Mouse (Mus musculus) small intestine, adult 2 months (tissue): Measurements from ENCODE around the gene Map4k2. TPM values are rescaled to one million over a fixed set of nuclear protein-coding genes. Genes with fewer than 3 reads are reported as not detected.

Experiments used
- H3K27ac ChIP-seq: fragments of 200-500 bp; 2 replicates; pipeline ENCODE4 v1.5.1; 2012; ENCODE audit warnings: low read depth, low read length, control low read depth, inconsistent platforms; ENCODE audit not compliant: insufficient read depth
- H3K27me3 ChIP-seq: fragments of 200-500 bp; 2 replicates; pipeline ENCODE4 v1.6.1; 2012; ENCODE audit warnings: mild to moderate bottlenecking, moderate library complexity, low read length, inconsistent platforms; ENCODE audit not compliant: control insufficient read depth, insufficient read depth
- H3K36me3 ChIP-seq: fragments of 200-500 bp; 2 replicates; pipeline ENCODE4 v1.6.1; 2012; ENCODE audit warnings: mild to moderate bottlenecking, low read length, control low read depth, inconsistent platforms; ENCODE audit not compliant: control insufficient read depth, insufficient read depth
- H3K4me1 ChIP-seq: fragments of 200-500 bp; 2 replicates; pipeline ENCODE4 v1.6.1; 2012; ENCODE audit warnings: low read length, inconsistent platforms, mixed read lengths; ENCODE audit not compliant: control insufficient read depth, insufficient read depth, insufficient read length
- H3K4me3 ChIP-seq: fragments of 200-500 bp; 2 replicates; pipeline ENCODE4 v1.5.1; 2012; ENCODE audit warnings: low read depth, mild to moderate bottlenecking, control low read depth, inconsistent platforms, low read length, moderate library complexity
- CTCF ChIP-seq: fragments of 200-500 bp; IDR thresholded peaks from 2 replicates; pipeline ENCODE4 v1.5.1; 2012; ENCODE audit warnings: low read depth, mild to moderate bottlenecking, control low read depth, inconsistent platforms, low read length, moderate library complexity, mixed read lengths; ENCODE audit not compliant: insufficient replicate concordance, insufficient read length; ENCODE audit errors: extremely low read depth
- POLR2A ChIP-seq: fragments of 200-500 bp; IDR thresholded peaks from 2 replicates; pipeline ENCODE4 v1.6.1; 2012; ENCODE audit warnings: low read depth, mild to moderate bottlenecking, control low read depth, inconsistent platforms, low read length, moderate library complexity
- WGBS: fragments of 180-500 bp; shearing (Covaris S2); methylation state at CpG from one replicate; pipeline ENCODE4 v1.1.7; 2018; 5-methylcytosine and 5-hydroxymethylcytosine counted together
- polyA plus RNA-seq: library from polyadenylated mRNA; depleted of rRNA; stranded (reverse); fragments of >200 nt; gene quantifications from 2 replicates; pipeline ENCODE4 v1.2.3, GENCODE M21; 2012

The Map4k2 gene
- polyA plus RNA-seq, 1 experiment, result 77.3 TPM

DNA sequence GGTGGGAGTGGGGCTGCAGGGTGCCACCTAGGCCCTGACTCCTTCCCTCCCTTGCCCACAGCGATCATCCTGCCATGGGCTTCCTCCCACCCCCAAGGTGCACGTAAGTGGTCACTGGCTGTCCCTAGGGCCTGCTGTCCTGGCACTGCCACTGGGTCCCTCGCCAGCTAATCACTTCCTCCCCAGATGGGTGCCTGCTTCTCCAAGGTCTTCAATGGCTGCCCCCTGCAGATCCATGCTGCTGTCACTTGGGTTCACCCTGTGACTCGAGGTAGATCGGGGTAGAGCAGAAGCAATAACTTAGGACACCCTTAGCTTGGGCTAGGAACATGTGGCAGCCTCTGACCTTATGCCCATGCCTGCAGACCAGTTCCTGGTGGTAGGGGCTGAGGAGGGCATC, 5.1 kb downstream of the Map4k2 start:
- Histone ChIP-seq H3K27me3 (no peaks in the 10 kb centered on the region), H3K4me1 (peaks cover 8% of the 10 kb centered on the region), H3K27ac (no peak overlapping the region), H3K4me3 (no peak overlapping the region), H3K36me3 (peaks cover 10% of the 10 kb centered on the region; the same call in 1 of the 2 replicates)
- WGBS, result 91% methylated on average over 5 of the region's 5 CpGs
- TF ChIP-seq POLR2A (no peak), CTCF (no peak)

DNA sequence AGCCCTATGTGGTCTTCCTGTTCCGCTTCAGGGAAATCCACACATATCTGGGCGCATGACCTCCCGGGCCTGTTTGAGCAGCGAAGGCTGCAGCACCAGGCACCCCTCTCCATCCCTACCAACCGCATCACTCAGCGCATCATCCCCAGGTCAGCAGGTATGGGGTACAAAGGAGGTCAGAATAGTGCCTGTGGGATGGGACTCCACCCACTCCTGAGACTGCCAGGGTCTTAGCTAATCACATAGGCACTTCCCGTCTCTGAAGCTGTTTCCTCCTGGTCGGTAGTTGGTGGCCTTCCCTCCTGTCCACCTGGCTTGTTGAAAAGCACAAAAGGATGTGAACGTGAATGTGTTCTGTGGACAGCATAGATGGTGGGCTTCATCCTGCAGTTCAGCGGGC, 5.7 kb downstream of the Map4k2 start:
- Histone ChIP-seq H3K4me1 (peaks cover 8% of the 10 kb centered on the region), H3K4me3 (no peak overlapping the region), H3K27ac (no peak overlapping the region), H3K27me3 (no peaks in the 10 kb centered on the region), H3K36me3 (peaks cover 10% of the 10 kb centered on the region; the same call in 1 of the 2 replicates)
- 87% methylated on average over 10 of the region's 10 CpGs for WGBS
- TF ChIP-seq CTCF, result no peak
- no peak for TF ChIP-seq POLR2A

DNA sequence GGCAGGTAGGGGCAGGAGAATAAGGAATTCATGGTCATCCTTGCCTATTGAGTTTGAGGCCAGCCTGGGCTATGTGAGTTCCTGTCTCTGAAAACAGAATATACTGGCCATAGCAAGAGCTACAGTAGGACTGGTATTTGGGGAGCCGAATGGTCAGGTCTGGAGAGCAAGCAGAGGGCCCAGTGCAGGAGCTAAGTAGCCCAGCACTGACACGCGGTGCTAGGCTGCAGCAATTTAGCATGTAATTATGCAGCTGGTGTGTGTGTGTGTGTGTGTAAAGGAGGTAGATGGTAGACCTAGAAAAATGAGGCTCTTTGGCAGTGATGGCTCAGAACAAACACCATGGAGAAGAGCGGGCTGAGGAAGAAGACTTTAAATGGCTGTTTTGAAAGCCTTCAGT, 6.7 kb downstream of the Map4k2 start:
- TF ChIP-seq POLR2A (no peak), CTCF (no peak)
- H3K4me1 ChIP-seq, result peaks cover 8% of the 10 kb centered on the region
- WGBS, result 98% methylated on average over 4 of the region's 4 CpGs
- no peaks in the 10 kb centered on the region for H3K27me3 ChIP-seq
- H3K36me3 ChIP-seq, result peaks cover 10% of the 10 kb centered on the region; the same call in 1 of the 2 replicates
- no peak overlapping the region for H3K4me3 ChIP-seq
- no peak overlapping the region for H3K27ac ChIP-seq

DNA sequence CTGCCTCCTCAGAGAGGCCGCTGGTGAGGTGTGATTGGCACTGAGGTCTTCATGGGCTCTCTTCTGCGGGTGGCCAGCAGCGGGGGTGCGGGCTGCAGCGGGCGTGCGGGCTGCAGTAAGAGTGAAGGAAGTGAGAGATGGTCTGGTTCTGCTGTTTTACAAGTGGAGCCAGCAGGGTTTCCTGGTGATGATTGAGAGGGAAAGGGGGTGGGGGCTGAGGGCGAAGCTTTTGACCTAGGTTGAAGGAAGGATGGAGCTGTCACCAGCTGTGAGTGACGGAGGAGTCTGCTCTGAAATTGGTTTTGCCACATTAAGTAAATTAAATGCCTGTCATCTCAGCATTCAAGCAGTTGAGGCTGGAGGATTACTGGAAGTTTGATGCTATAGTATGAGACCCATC, 7.8 kb downstream of the Map4k2 start:
- H3K36me3 ChIP-seq, result peaks cover 10% of the 10 kb centered on the region; the same call in 1 of the 2 replicates
- whole genome bisulfite sequencing, result 89% methylated on average over 9 of the region's 9 CpGs
- H3K4me3 ChIP-seq, result no peak overlapping the region
- H3K27ac ChIP-seq, result no peak overlapping the region
- H3K4me1 ChIP-seq, result no peaks in the 10 kb centered on the region; the same call in 1 of the 2 replicates
- H3K27me3 ChIP-seq, result no peaks in the 10 kb centered on the region
- no peak for TF ChIP-seq POLR2A
- no peak for TF ChIP-seq CTCF

DNA sequence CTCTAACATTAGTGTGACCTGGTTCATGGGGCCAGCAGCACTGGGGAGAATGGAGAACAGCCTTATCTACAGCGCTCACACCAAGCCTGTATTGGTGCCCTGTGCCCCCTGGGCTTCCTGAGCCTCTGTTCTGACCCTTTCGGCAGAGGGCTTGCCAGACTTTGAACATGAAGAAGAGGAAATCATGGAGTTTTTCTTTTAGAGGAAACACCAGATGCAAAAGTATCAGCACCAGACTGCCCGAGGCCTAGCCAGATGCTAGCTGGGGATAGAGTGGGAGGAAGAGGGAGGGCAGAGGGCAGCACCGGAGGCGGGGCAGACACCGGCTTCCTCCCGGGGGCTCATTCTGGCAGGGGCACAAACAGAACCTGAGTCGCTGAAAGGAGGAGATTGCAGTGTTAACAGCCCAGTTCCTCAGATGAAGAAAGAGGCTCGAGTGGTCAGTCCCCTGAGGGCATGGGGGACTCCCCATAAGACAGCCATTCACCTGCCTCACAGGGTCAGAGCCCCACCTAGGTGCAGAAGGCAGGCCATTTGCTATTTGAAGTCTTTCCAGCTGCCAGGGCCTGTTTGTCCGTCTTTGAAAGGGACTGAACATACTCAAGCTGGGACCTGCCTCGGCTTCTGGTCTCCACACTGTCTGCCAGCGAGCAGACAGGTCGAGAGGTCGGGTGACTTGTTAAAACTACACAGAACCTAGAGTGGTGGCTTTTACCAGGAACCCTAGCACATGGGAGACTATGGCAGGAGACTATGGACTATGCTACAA, 8.5 kb downstream of the Map4k2 start:
- Histone ChIP-seq H3K27ac (no peak overlapping the region), H3K27me3 (no peaks in the 10 kb centered on the region)

DNA sequence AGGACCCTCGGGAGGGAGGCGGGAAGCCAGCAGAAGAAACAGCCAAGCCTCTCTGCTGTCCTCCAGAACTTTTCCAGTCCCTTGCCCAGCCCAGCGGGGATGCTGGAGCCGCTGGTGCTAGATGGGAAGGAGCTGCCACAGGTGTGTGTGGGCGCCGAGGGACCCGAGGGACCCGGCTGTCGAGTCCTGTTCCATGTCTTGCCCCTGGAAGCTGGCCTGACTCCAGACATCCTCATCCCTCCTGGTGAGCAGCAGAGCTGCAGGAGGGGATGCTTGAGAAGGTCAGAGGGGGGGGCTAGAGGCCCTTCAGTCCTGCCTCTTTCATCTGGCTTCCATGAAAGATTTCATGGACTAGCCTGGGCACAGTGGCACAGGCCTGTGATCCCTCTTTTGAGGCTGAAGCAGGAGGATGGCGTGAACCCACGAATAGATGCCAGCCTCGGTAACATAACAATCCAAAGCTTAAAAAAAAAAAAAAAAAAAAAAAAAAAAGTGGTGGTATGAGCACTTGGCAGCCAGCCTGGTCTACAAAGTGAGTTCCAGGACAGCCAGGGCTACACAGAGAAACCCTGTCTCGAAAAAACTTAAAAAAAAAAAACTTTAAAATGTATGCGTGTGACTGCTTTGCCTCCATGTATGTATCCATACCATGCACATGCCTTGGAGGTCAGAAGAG, 10.6 kb downstream of the Map4k2 start:
- 69% methylated on average over 14 of the region's 14 CpGs for WGBS
- Histone ChIP-seq H3K36me3 (peaks cover 5% of the 10 kb centered on the region; the same call in 1 of the 2 replicates), H3K27ac (no peak overlapping the region), H3K4me3 (no peak overlapping the region), H3K27me3 (no peaks in the 10 kb centered on the region), H3K4me1 (no peaks in the 10 kb centered on the region)
- TF ChIP-seq POLR2A (no peak), CTCF (no peak)

More for the DNA sequence above, 8.5 kb downstream of the Map4k2 start:
- H3K36me3 ChIP-seq, result peaks cover 12% of the 10 kb centered on the region; the same call in 1 of the 2 replicates
- no peak overlapping the region for H3K4me3 ChIP-seq
- H3K4me1 ChIP-seq, result no peaks in the 10 kb centered on the region; the same call in 1 of the 2 replicates
- WGBS, result 59% methylated on average over 14 of the region's 14 CpGs
- no peak for TF ChIP-seq CTCF
- TF ChIP-seq POLR2A, result no peak

DNA sequence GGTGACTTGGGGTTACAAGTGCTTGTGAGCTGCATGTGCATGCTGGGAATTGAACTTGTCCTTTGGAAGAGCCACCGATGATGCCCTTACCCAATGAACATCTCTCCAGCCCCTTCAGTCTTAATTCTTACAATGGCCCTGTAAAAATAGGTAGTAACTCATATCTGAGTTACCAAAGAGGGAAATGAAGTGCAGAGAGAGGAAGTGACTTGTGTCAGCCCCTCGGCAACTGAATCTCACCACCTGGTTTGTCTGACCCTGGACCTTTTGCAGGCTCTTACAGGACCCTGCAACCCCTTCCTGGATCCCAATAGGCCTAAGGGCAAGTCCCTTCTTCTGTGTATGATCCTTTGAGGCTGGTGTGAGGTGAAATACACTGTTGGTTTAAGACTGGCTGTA, 11.2 kb downstream of the Map4k2 start:
- Histone ChIP-seq H3K36me3 (peaks cover 3% of the 10 kb centered on the region; the same call in 1 of the 2 replicates), H3K27me3 (no peaks in the 10 kb centered on the region), H3K4me1 (no peaks in the 10 kb centered on the region), H3K27ac (no peak overlapping the region), H3K4me3 (no peak overlapping the region)
- no peak for TF ChIP-seq CTCF
- TF ChIP-seq POLR2A, result no peak
- WGBS, result 80% methylated on average over 2 of the region's 2 CpGs
